Mouse (Mus musculus): Measurements from ENCODE around the gene St3gal3. TPM values are rescaled to one million over a fixed set of nuclear protein-coding genes. Genes with fewer than 3 reads are reported as not detected.

St3gal3 gene
- total RNA-seq, 2 experiments from 2014 or later, result 46.0 to 47.4 TPM

- DNase-seq (ENCODE audit: extremely low spot score in 1 of 2, low spot score in 2 of 2), result no peak
- intact Hi-C loops (cut with DNase I), result no loop called here
- no peak for TF ChIP-seq CTCF (IDR thresholded peaks at IDR 0.05)
- no peak overlapping the region for H3K27ac ChIP-seq
- H3K4me3 ChIP-seq, result no peak overlapping the region
Observed at GRCm38 (mm10) chr4:118008433-118009033, 126.2 kb downstream of the St3gal3 start.

GRCm38 (mm10) chr4:118001355-118001754, 133.4 kb downstream of the St3gal3 start:
- DNase-seq (ENCODE audit: extremely low spot score in 1 of 2, low spot score in 2 of 2), result no peak
- TF ChIP-seq CTCF (IDR thresholded peaks at IDR 0.05), result no peak
- H3K4me3 ChIP-seq, result no peak overlapping the region
- no peak overlapping the region for H3K27ac ChIP-seq
- intact Hi-C loops (cut with DNase I), result no loop called here

GRCm38 (mm10) chr4:118000605-118001208, 134.0 kb downstream of the St3gal3 start:
- H3K27ac ChIP-seq, result no peak overlapping the region
- intact Hi-C loops (cut with DNase I), result no loop called here
- TF ChIP-seq CTCF (IDR thresholded peaks at IDR 0.05), result no peak
- no peak for DNase-seq (ENCODE audit: extremely low spot score in 1 of 2, low spot score in 2 of 2)
- H3K4me3 ChIP-seq, result no peak overlapping the region

GRCm38 (mm10) chr4:117999951-118000350, 134.8 kb downstream of the St3gal3 start:
- intact Hi-C loops (cut with DNase I), result no loop called here
- Histone ChIP-seq H3K4me3 (no peak overlapping the region), H3K27ac (no peak overlapping the region)
- no peak for DNase-seq (ENCODE audit: extremely low spot score in 1 of 2, low spot score in 2 of 2)
- TF ChIP-seq CTCF (IDR thresholded peaks at IDR 0.05), result no peak

- H3K27ac ChIP-seq, result no peak overlapping the region
- peak in 1 of 2 experiments; percentile 31 for DNase-seq (ENCODE audit: extremely low spot score in 1 of 2, low spot score in 2 of 2)
- no peak; the same call in 1 of the 2 replicates for TF ChIP-seq CTCF (IDR thresholded peaks at IDR 0.05)
- intact Hi-C loops (cut with DNase I), result no loop called here
- no peak overlapping the region for H3K4me3 ChIP-seq
Observed at GRCm38 (mm10) chr4:117997381-117998269, 137.1 kb downstream of the St3gal3 start.

- Histone ChIP-seq H3K4me3 (no peak overlapping the region), H3K27ac (no peak overlapping the region)
- no peak for DNase-seq (ENCODE audit: extremely low spot score in 1 of 2, low spot score in 2 of 2)
- no peak for TF ChIP-seq CTCF (IDR thresholded peaks at IDR 0.05)
- intact Hi-C loops (cut with DNase I), result no loop called here
Observed at GRCm38 (mm10) chr4:117996701-117997100, 138.0 kb downstream of the St3gal3 start.

GRCm38 (mm10) chr4:117995461-117995860, 139.3 kb downstream of the St3gal3 start:
- Histone ChIP-seq H3K27ac (no peak overlapping the region), H3K4me3 (no peak overlapping the region)
- intact Hi-C loops (cut with DNase I), result no loop called here
- TF ChIP-seq CTCF (IDR thresholded peaks at IDR 0.05), result no peak
- DNase-seq (ENCODE audit: extremely low spot score in 1 of 2, low spot score in 2 of 2), result no peak

- Histone ChIP-seq H3K4me3 (no peak overlapping the region), H3K27ac (no peak overlapping the region)
- intact Hi-C loops (cut with DNase I), result no loop called here
- TF ChIP-seq CTCF (IDR thresholded peaks at IDR 0.05), result no peak
- no peak for DNase-seq (ENCODE audit: extremely low spot score in 1 of 2, low spot score in 2 of 2)
Observed at GRCm38 (mm10) chr4:117993421-117993820, 141.3 kb downstream of the St3gal3 start.

GRCm38 (mm10) chr4:117992872-117993271, 141.8 kb downstream of the St3gal3 start:
- intact Hi-C loops (cut with DNase I), result no loop called here
- DNase-seq (ENCODE audit: extremely low spot score in 1 of 2, low spot score in 2 of 2), result no peak
- Histone ChIP-seq H3K4me3 (no peak overlapping the region), H3K27ac (no peak overlapping the region)
- TF ChIP-seq CTCF (IDR thresholded peaks at IDR 0.05), result no peak

GRCm38 (mm10) chr4:117992036-117992435, 142.7 kb downstream of the St3gal3 start:
- no peak for TF ChIP-seq CTCF (IDR thresholded peaks at IDR 0.05)
- H3K4me3 ChIP-seq, result no peak overlapping the region
- intact Hi-C loops (cut with DNase I), result no loop called here

GRCm38 (mm10) chr4:117991055-117991627, 143.6 kb downstream of the St3gal3 start:
- intact Hi-C loops (cut with DNase I), result no loop called here
- no peak for DNase-seq (ENCODE audit: extremely low spot score in 1 of 2, low spot score in 2 of 2)
- no peak for TF ChIP-seq CTCF (IDR thresholded peaks at IDR 0.05)
- Histone ChIP-seq H3K27ac (no peak overlapping the region), H3K4me3 (no peak overlapping the region)

More at GRCm38 (mm10) chr4:117992036-117992435, 142.7 kb downstream of the St3gal3 start:
- H3K27ac ChIP-seq, result no peak overlapping the region
- DNase-seq (ENCODE audit: extremely low spot score in 1 of 2, low spot score in 2 of 2), result no peak

GRCm38 (mm10) chr4:117990571-117990970, 144.1 kb downstream of the St3gal3 start:
- intact Hi-C loops (cut with DNase I), result no loop called here
- Histone ChIP-seq H3K27ac (no peak overlapping the region), H3K4me3 (no peak overlapping the region)
- DNase-seq (ENCODE audit: extremely low spot score in 1 of 2, low spot score in 2 of 2), result no peak
- no peak for TF ChIP-seq CTCF (IDR thresholded peaks at IDR 0.05)
